Mouse (Mus musculus) layer of hippocampus, postnatal 36 days (tissue): ENCODE results near the gene Hoxa4. TPM values are rescaled to one million over a fixed set of nuclear protein-coding genes. Genes with fewer than 3 reads are reported as not detected.
A peak's percentile ranks its signal among the peaks of the same experiment; 100 is the strongest.

Experiments
- DNase-seq, 2 experiments: peaks; one replicate each; pipeline ENCODE4 v3.0.0; 2022
- total RNA-seq, 2 experiments: library from RNA; stranded (reverse); gene quantifications; 2 replicates each; pipeline ENCODE4 v1.2.3; 2021

Hoxa4 gene
- total RNA-seq, 2 experiments from 2014 or later, result not detected

GRCm38 (mm10) chr6:52216691-52217458, 25.3 kb upstream of the Hoxa4 start:
- no peak for DNase-seq

GRCm38 (mm10) chr6:52215771-52216535, 24.4 kb upstream of the Hoxa4 start:
- no peak for DNase-seq

GRCm38 (mm10) chr6:52215070-52215469, 23.5 kb upstream of the Hoxa4 start:
- DNase-seq, result no peak

GRCm38 (mm10) chr6:52214271-52214670, 22.7 kb upstream of the Hoxa4 start:
- DNase-seq, result no peak

- DNase-seq, result no peak
Observed at GRCm38 (mm10) chr6:52213119-52213986, 21.8 kb upstream of the Hoxa4 start, which contains the start of the genes Hoxa3 and Gm28308. Gene Hoxa3 (minus strand): TSS chr6:52213336. Gene Gm28308 (minus strand): TSS chr6:52213339.

GRCm38 (mm10) chr6:52212556-52213118, 21.1 kb upstream of the Hoxa4 start:
- no peak for DNase-seq

GRCm38 (mm10) chr6:52211961-52212360, 20.4 kb upstream of the Hoxa4 start:
- no peak for DNase-seq

GRCm38 (mm10) chr6:52211170-52211935, 19.8 kb upstream of the Hoxa4 start:
- peak; percentile 48 to 56 for DNase-seq

- DNase-seq, result no peak
Observed at GRCm38 (mm10) chr6:52209685-52210046, 18.1 kb upstream of the Hoxa4 start.

GRCm38 (mm10) chr6:52208868-52209684, 17.5 kb upstream of the Hoxa4 start:
- DNase-seq, result no peak

- DNase-seq, result no peak
Observed at GRCm38 (mm10) chr6:52208072-52208867, 16.7 kb upstream of the Hoxa4 start, which contains the start of gene Hoxa6. Gene Hoxa6 (minus strand): TSS chr6:52208722.

GRCm38 (mm10) chr6:52207684-52207976, 16.1 kb upstream of the Hoxa4 start:
- no peak for DNase-seq

GRCm38 (mm10) chr6:52206882-52207683, 15.5 kb upstream of the Hoxa4 start:
- DNase-seq, result no peak

- no peak for DNase-seq
Observed at GRCm38 (mm10) chr6:52205638-52206621, 14.4 kb upstream of the Hoxa4 start.

GRCm38 (mm10) chr6:52205221-52205620, 13.7 kb upstream of the Hoxa4 start:
- DNase-seq, result no peak

- DNase-seq, result no peak
Observed at GRCm38 (mm10) chr6:52204050-52204752, 12.6 kb upstream of the Hoxa4 start, which contains the start of gene Hoxa5. Gene Hoxa5 (minus strand): TSS chr6:52204587.
